Mouse (Mus musculus): Measurements from ENCODE around the gene Arhgef19.

Arhgef19 gene

DNA sequence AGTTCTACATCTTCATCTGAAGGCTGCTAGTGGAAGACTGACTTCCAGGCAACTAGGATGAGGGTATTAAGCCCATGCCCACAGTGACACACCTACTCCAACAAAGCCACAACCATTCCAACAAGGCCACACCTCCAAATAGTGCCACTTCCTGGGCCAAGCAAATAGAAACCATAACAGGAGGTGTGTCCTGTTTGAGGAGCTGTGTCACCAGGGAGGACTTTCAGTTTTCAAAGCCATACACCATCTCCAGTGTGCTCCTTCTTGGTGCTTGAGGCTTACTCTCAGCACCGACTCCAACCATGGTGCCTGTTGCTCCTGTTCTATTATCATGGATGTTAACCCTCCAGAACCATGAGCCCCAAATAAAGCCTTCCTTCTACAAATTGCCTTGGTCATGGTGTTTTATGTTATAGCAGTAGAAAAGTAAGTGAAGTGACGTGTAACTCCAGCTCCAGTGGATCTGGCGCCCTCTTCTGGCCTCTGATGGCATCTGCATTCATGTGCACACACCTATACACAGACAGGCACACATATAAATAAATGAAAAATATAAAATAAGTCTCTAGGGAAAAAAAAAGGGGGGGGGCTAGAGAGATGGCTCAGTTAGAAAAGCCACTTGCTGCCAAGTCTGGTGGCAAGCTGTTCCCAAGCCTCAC lies 26.8 kb downstream of the Arhgef19 start:
- DNase-seq (ENCODE audit: low read depth, low spot score), result no peak

GRCm38 (mm10) chr4:141267250-141267649 lies 28.0 kb downstream of the Arhgef19 start:
- no peak for DNase-seq (ENCODE audit: low read depth, low spot score)

GRCm38 (mm10) chr4:141267837-141268236 lies 28.5 kb downstream of the Arhgef19 start:
- DNase-seq (ENCODE audit: low read depth, low spot score), result peak; percentile 34

GRCm38 (mm10) chr4:141268350-141268749 lies 29.1 kb downstream of the Arhgef19 start:
- no peak for DNase-seq (ENCODE audit: low read depth, low spot score)

DNA sequence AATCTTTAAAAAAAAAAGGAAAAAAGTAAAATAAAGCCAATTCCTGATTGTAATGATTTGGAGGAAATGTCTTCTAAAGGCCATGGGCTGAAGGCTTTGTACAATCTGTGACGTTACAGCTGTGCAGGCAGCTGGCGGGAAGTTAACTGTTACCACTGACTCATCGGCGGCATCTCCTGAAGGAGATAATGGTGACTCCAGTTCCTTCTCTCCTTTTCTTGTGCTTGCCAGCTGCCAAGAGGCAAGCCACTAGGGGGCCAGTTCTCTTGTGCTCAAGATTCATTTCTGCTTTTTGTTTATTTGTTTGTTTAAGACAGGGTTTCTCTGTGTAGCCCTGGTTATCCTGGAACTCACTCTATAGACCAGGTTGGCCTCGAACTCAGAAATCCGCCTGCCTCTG lies 29.8 kb downstream of the Arhgef19 start:
- no peak for DNase-seq (ENCODE audit: low read depth, low spot score)

- DNase-seq (ENCODE audit: low read depth, low spot score), result no peak
Measured at GRCm38 (mm10) chr4:141270201-141270940, 31.1 kb downstream of the Arhgef19 start.

DNA sequence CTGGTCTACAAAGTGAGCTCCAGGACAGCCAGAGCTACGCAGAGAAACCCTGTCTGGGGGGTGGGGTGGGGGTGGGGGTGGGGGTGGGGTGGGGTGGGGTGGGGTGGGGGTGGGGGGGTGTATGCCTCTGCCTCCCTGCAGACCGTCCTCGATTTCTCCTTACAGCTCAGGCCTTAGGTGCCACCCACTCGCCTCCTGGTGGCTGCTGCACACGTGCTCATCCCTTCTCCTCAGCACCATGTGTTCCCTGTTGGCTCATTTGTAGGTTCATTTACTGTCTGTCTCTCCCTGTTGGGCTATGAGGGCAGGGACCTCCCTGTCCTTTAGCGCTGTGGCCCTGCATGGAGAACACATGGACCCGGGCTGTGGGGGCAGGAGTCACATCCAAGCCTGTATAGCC lies 31.9 kb downstream of the Arhgef19 start:
- no peak for DNase-seq (ENCODE audit: low read depth, low spot score)

DNA sequence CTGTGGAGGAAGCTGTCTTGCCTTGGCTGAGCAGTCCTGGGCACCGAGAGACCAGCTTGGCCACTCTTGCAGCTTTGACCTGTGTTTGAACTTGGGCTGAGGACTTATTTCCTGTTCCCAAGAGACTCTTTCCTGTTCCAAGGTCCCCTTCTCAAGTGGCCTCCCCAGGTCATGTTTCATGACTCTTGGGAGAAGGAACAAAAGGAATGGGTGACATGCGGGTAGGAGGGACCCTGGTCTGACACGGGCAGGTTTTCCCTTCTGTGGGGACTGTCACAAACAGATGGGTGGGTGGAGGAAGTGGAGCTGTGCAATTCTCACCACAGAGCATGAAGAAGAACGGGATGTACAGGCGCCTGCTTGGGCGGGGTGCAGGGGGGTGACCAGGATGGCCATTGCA lies 32.4 kb downstream of the Arhgef19 start:
- no peak for DNase-seq (ENCODE audit: low read depth, low spot score)

GRCm38 (mm10) chr4:141272878-141273277 lies 33.6 kb downstream of the Arhgef19 start:
- DNase-seq (ENCODE audit: low read depth, low spot score), result no peak

DNA sequence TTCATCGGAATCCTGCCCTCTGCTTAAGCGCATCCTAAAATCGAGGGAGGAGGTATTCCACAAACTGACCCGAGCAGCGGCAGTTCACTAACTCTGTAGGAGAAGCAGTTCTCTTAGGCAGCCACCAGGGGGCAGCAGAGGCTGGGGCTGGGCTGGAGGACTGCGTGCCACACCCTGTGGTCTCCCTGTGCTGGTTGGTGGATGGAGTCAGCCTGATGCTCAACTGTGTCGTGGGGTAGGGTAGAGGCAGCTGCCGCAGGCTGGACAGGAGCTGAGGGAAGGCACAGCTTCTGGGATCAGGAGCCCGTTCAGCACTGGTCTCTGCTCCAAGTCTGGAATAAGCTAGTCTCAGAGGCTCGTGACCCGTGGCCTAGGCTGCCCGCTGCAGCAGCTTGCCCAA lies 34.0 kb downstream of the Arhgef19 start:
- peak; percentile 12 for DNase-seq (ENCODE audit: low read depth, low spot score)

DNA sequence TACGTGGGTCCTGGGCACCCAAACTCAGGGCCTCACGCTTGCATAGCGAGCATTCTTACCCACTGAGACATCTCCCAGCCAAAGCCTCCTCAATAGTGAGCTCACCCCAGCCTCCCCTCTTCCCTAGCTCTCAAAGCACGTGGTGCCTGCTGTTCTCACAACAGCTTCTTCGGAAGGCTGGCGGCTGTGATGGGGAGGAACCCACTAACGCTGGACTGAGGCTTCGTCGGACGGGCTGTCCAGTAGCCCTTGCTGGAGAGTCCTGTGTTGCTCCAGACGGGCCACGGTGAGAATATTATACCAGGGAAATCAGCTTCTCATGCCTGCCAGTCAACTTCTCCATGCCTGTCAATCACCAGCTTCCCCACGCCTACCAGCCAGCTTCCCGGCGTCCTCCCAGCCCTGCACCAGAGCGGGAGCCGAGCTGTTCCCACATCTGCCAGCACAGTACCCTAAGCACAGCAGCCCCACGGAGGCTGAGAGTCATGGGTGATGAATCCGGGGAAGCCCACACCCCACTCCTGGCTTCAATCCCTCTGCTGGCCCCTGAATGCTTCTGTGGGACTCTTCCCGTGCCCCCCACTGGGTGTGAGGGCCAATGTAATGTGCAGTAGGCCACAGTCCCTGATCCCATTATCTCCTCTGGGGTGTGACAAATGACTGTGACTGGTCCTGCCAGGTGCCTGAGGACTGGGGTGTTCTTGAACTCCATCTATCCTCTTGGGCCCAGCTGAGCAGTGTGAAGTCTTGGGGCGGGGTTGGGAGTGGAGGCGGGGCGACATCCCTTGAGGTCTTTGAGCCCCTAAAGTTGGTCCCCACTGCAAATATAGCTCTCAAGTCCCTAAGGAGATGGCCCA lies 35.4 kb downstream of the Arhgef19 start:
- DNase-seq (ENCODE audit: low read depth, low spot score), result no peak

DNA sequence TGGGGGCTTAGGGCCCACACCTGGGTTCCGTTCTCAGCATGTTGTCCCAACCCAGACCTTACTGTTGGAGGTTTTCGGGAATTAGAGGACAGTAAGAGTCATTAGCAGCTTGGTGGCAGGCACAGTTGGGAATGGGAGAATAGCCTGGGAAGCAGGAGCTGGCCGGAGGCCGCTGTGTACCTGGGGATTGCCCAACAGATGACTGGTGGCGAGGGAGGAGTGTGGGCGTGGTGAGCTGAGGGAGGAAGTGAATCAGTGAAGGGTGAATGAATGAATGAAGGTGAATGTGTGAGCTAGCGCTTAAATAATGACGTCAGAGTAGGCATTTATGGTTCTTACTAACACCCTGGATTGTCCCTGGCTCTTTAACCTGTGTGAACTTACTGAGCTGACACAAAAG lies 37.9 kb downstream of the Arhgef19 start:
- no peak for DNase-seq (ENCODE audit: low read depth, low spot score)

DNA sequence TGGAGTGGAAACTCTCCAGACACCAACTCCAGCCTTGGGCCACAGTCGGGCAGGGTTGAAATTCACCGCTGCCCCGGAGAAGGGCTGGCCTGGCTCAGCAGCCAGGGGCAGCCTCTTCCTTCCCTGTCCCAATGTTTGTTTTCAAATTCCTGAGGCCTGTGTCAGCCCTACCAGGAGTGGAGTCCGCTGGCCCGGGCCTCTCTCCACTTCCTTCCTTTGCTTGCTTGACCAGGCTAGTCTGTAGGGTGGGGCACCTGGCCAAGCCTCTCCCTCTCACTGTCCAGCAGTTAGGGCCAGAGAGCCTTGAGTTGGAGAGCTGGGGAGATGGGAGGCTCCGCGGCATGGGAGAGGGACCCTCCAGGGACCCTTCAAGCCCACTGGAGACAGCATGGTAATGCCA lies 38.9 kb downstream of the Arhgef19 start:
- no peak for DNase-seq (ENCODE audit: low read depth, low spot score)

DNA sequence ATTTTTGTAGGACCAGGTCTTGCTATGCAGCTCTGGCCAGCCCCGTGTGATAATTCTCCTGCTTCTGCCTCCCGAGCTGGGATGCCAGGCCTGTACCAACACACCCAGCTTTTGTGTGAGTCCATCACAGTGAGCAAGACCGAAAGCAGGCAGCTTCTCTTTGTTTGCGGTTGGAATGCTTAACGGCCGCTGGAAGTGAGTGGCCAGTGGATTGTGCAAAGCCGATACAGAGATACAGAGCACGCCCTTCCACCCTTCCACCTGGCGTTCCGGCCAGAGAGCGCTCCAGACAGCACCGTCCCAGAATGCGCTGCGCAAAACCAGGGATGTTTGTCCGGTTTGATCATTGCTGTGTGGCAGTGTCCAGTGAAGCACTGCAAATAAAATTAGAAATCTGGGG lies 40.0 kb downstream of the Arhgef19 start:
- no peak for DNase-seq (ENCODE audit: low read depth, low spot score)

DNA sequence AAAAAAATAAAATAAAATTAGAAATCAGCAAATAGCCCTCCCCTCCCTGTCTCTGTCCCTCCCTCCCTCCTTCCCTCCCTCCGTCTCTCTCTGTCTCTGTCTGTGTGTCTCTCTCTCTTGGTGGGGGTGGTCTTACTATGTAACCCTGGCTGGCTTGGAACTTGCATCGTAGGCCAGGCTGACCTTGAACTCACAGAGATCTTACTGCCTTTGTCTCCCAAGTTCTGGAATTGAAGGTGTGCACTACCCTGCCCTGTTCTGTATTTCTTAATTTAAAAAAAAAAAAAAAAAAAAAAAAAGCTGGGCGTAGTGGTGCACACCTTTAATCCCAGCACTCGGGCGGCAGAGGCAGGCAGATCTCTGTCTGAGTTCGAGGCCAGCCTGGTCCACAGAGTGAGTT lies 40.5 kb downstream of the Arhgef19 start:
- no peak for DNase-seq (ENCODE audit: low read depth, low spot score)

- DNase-seq (ENCODE audit: low read depth, low spot score), result no peak
Measured at GRCm38 (mm10) chr4:141280471-141280870, 41.2 kb downstream of the Arhgef19 start.

- no peak for DNase-seq (ENCODE audit: low read depth, low spot score)
Measured at GRCm38 (mm10) chr4:141281153-141281552, 41.9 kb downstream of the Arhgef19 start.

- no peak for DNase-seq (ENCODE audit: low read depth, low spot score)
Measured at GRCm38 (mm10) chr4:141281578-141281977, 42.3 kb downstream of the Arhgef19 start.

- no peak for DNase-seq (ENCODE audit: low read depth, low spot score)
Measured at GRCm38 (mm10) chr4:141282087-141282486, 42.8 kb downstream of the Arhgef19 start.

DNA sequence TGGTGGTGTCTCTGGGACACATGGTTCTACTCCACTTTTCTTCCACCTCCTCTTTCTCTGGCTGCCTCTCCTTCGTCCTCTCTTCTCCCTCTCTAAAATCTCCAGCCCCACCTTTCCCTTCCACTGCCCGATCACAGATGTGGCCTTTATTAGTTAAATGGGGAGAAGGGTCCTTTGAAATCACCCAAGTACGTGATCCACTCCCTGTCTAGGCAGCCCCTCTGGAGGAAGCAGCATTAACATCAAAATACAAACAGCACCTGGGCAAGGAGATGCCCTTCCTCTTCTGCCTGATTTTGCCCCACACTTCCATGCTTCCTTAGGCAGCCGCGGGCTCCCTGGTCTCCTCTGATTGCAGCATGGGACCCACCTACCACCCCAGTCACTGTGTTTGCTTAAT lies 43.3 kb downstream of the Arhgef19 start:
- no peak for DNase-seq (ENCODE audit: low read depth, low spot score)

DNA sequence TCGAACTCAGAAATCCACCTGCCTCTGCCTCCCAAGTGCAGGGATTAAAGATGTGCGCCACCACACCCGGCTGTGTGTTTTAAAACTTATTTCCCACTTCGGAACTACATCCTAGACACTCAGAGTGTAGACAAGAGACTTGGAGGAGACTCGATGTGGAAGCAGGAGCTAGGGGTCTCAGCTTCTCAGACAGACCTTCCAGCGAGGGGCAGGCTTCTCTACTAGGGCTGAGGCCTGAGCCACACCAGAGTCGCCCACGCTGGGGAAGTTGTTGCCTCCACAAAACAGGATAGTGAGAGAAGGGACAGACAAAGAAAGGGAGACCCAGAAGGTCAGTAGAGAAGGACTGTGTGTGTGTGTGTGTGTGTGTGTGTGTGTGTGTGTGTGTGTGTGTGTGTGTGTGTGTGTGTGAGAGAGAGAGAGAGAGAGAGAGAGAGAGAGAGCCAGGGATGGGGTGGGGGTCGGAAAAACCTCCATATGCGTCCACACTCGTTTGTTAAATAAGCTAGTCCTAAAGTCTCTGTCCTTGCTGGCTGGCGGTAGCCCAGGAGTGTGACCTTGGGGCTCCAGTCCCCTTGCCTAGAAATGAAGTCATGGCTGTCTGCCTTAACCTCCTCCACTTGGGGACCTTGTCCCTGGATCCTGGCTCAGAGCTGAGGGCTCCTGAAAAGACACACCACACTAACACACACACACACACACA lies 44.0 kb downstream of the Arhgef19 start:
- no peak for DNase-seq (ENCODE audit: low read depth, low spot score)

DNA sequence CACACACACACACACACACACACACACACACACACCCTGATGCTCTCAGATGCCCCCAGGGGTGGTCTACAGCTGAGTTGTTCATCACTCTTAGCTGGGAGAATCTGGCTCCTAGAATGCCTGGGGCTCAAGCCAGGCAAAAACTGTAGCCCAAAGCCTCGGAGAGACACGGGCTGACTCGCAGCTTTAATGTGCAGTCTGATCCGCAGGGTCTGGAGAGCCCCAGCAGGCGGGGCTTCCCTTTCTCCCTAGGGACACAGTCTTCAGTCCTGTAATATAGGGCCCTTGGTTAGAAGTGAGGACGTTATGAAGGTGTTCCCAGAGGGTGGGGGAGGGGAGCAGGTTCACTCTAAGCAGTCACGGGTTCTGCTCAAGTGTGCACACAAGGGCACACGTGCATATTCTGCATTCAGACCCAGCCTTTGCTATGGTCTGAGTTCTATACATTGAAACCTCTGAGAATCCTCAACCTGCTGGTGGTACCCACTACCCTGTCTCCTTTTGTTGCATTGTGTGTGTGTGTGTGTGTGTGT lies 44.6 kb downstream of the Arhgef19 start:
- no peak for DNase-seq (ENCODE audit: low read depth, low spot score)

Data from c-Kit-negative CD71-positive TER-119-positive erythroid progenitor cells, embryonic 14.5 days (primary cell).